Mouse (Mus musculus) myocyte (in vitro differentiated cells): ENCODE data around the gene Ssbp2. TPM values are rescaled to one million over a fixed set of nuclear protein-coding genes. Genes with fewer than 3 reads are reported as not detected.

Source experiments
- H3K27me3 ChIP-seq: one replicate; pipeline ENCODE4 v1.6.1; 2011; ENCODE audit not compliant: control insufficient read depth, insufficient read depth, insufficient read length
- H3K36me3 ChIP-seq: one replicate; pipeline ENCODE4 v1.6.1; 2011; ENCODE audit not compliant: control insufficient read depth, insufficient read depth
- H3K4me2 ChIP-seq: one replicate; pipeline ENCODE4 v1.6.1; 2011; ENCODE audit warnings: low read depth, control low read depth
- H3K4me3 ChIP-seq: one replicate; pipeline ENCODE4 v1.5.1; 2011; ENCODE audit warnings: mild to moderate bottlenecking, control low read depth, moderate library complexity
- H3K79me2 ChIP-seq: one replicate; pipeline ENCODE4 v1.6.1; 2011; ENCODE audit not compliant: control insufficient read depth, insufficient read depth
- H3ac ChIP-seq: one replicate; pipeline ENCODE4 v1.6.1; 2011; ENCODE audit not compliant: control insufficient read depth, insufficient read length
- CEBPB ChIP-seq: IDR thresholded peaks from 2 replicates; pipeline ENCODE4 v1.6.1; 2011; ENCODE audit warnings: mild to moderate bottlenecking, moderate library complexity; ENCODE audit not compliant: poor library complexity, insufficient read depth, severe bottlenecking
- E2F4 ChIP-seq: IDR thresholded peaks from one replicate; pipeline ENCODE4 v1.6.1; 2011; ENCODE audit warnings: mild to moderate bottlenecking, control low read depth, moderate library complexity; ENCODE audit not compliant: insufficient read depth
- MAX ChIP-seq: IDR thresholded peaks from one replicate; pipeline ENCODE4 v1.6.1; 2011; ENCODE audit warnings: low read depth, mild to moderate bottlenecking, control low read depth
- MYOD1 ChIP-seq, 3 experiments: IDR thresholded peaks; one replicate each; pipeline ENCODE4 v1.6.1; 2011; ENCODE audit warnings: control low read depth in 2 of 3, low read depth in 2 of 3, mild to moderate bottlenecking in 2 of 3, moderate library complexity in 1 of 3; ENCODE audit not compliant: insufficient read length in 2 of 3, control insufficient read depth in 1 of 3
- MYOG ChIP-seq, 3 experiments: IDR thresholded peaks; one replicate each; pipeline ENCODE4 v1.6.1; 2011; ENCODE audit warnings: control low read depth in 2 of 3, low read depth in 2 of 3, mild to moderate bottlenecking in 2 of 3; ENCODE audit not compliant: insufficient read length in 2 of 3, control insufficient read depth in 1 of 3, insufficient read depth in 1 of 3
- POLR2A ChIP-seq: IDR thresholded peaks from one replicate; pipeline ENCODE4 v1.6.1; 2011; ENCODE audit warnings: low read depth, mild to moderate bottlenecking, control low read depth, moderate library complexity; ENCODE audit not compliant: insufficient read length
- POLR2AphosphoS2 ChIP-seq: IDR thresholded peaks from one replicate; pipeline ENCODE4 v1.6.1; 2011; ENCODE audit warnings: low read depth, control low read depth; ENCODE audit not compliant: insufficient read length
- REST ChIP-seq: IDR thresholded peaks from one replicate; pipeline ENCODE4 v1.6.1; 2011; ENCODE audit warnings: mild to moderate bottlenecking, control low read depth, moderate library complexity; ENCODE audit not compliant: insufficient read depth, insufficient read length
- SRF ChIP-seq: IDR thresholded peaks from one replicate; pipeline ENCODE4 v1.6.1; 2011; ENCODE audit warnings: low read depth; ENCODE audit not compliant: control insufficient read depth, insufficient read length
- TCF12 ChIP-seq: IDR thresholded peaks from one replicate; pipeline ENCODE4 v1.6.1; 2011; ENCODE audit warnings: mild to moderate bottlenecking, control low read depth; ENCODE audit not compliant: poor library complexity, insufficient read depth, severe bottlenecking
- TCF3 ChIP-seq: IDR thresholded peaks from one replicate; pipeline ENCODE4 v1.6.1; 2011; ENCODE audit warnings: low read depth, control low read depth; ENCODE audit not compliant: insufficient read length
- USF1 ChIP-seq: IDR thresholded peaks from one replicate; pipeline ENCODE4 v1.6.1; 2011; ENCODE audit warnings: low read depth, mild to moderate bottlenecking, control low read depth, moderate library complexity
- polyA plus RNA-seq: library from polyadenylated mRNA; unstranded; fragments of >200 nt; fragmentation: generic; extraction: Trizol; gene quantifications from one replicate; pipeline ENCODE4 v1.2.1, GENCODE M21; 2012; ENCODE audit warnings: missing spikeins

The Ssbp2 gene
- polyA plus RNA-seq, 1 experiment, result 52.1 TPM

DNA sequence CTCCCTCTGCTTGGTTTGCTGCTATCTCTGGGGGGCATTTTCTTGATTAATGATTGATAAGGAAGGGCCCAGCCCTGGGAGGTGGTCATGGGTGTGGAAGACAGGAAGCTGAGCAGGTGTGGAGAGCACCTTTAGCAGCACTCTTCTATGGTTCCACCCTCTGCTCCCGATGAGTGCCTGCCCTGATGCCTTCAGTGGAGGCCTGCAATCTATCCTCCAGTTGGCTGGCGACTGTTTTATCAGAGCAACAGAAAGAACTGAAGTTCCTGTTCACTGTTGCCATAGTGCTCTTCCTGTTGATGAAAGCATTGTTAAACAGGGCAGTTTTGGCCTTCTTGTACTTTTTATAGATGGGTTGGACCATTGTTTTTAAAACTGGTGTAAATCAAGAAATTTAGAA is 49.4 kb downstream of the Ssbp2 start:
- Histone ChIP-seq H3K4me2 (no peak overlapping the region), H3ac (no peak overlapping the region), H3K36me3 (no peaks in the 10 kb centered on the region), H3K27me3 (no peaks in the 10 kb centered on the region), H3K79me2 (peaks cover 21% of the 10 kb centered on the region), H3K4me3 (no peak overlapping the region)
- no peak for TF ChIP-seq USF1
- no peak for TF ChIP-seq CEBPB
- TF ChIP-seq MYOG (IDR thresholded peaks at IDR 0.05; ENCODE audit: control insufficient read depth in 1 of 3, insufficient read depth in 1 of 3, insufficient read length in 2 of 3, low read depth in 2 of 3), result no peak
- no peak for TF ChIP-seq E2F4
- no peak for TF ChIP-seq TCF12
- TF ChIP-seq REST, result no peak
- no peak for TF ChIP-seq POLR2AphosphoS2
- no peak for TF ChIP-seq TCF3
- no peak for TF ChIP-seq POLR2A
- no peak for TF ChIP-seq MYOD1 (IDR thresholded peaks at IDR 0.05; ENCODE audit: control insufficient read depth in 1 of 3, insufficient read length in 2 of 3, low read depth in 2 of 3)
- no peak for TF ChIP-seq SRF

DNA sequence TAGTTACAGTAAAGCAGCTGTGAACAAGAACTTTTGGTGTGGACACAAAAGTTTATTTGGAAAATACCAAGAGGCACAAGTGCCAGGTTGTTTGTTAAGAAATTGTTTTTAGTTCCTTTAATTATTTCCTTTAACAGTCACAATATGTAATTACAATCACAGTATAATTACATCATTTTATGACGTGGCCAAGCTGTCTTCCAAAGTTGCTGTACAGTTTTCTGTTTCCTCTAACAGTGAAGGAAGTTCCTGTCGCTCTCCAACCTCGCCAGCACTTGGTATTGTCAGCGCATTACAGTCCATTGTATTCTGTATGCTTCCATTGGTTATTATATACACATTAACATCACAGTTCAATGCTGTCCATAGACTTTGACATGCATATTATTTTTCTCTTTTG is 54.9 kb downstream of the Ssbp2 start:
- Histone ChIP-seq H3ac (no peak overlapping the region), H3K27me3 (no peaks in the 10 kb centered on the region), H3K4me2 (no peak overlapping the region), H3K79me2 (peaks cover 35% of the 10 kb centered on the region), H3K36me3 (no peaks in the 10 kb centered on the region), H3K4me3 (no peak overlapping the region)
- TF ChIP-seq POLR2AphosphoS2 (no peak), TCF12 (no peak), TCF3 (no peak), MYOG (IDR thresholded peaks at IDR 0.05; ENCODE audit: control insufficient read depth in 1 of 3, insufficient read depth in 1 of 3, insufficient read length in 2 of 3, low read depth in 2 of 3) (no peak), SRF (no peak)

GRCm38 (mm10) chr13:91520073-91520750 is 60.1 kb downstream of the Ssbp2 start:
- H3ac ChIP-seq, result no peak overlapping the region
- no peak overlapping the region for H3K4me3 ChIP-seq
- no peaks in the 10 kb centered on the region for H3K36me3 ChIP-seq
- TF ChIP-seq POLR2A (no peak), MYOD1 (IDR thresholded peaks at IDR 0.05; ENCODE audit: control insufficient read depth in 1 of 3, insufficient read length in 2 of 3, low read depth in 2 of 3) (peak in 1 of 3 experiments; percentile 17), E2F4 (no peak), USF1 (no peak), TCF12 (no peak)
- H3K79me2 ChIP-seq, result peaks cover 27% of the 10 kb centered on the region
- H3K27me3 ChIP-seq, result no peaks in the 10 kb centered on the region
- peak overlapping the region; percentile 10 for H3K4me2 ChIP-seq

- H3K27me3 ChIP-seq, result no peaks in the 10 kb centered on the region
- H3K4me3 ChIP-seq, result no peak overlapping the region
- H3ac ChIP-seq, result no peak overlapping the region
- H3K4me2 ChIP-seq, result no peak overlapping the region
- H3K36me3 ChIP-seq, result no peaks in the 10 kb centered on the region
- TF ChIP-seq USF1 (no peak), MYOD1 (IDR thresholded peaks at IDR 0.05; ENCODE audit: control insufficient read depth in 1 of 3, insufficient read length in 2 of 3, low read depth in 2 of 3) (no peak), E2F4 (no peak), TCF3 (no peak), POLR2A (no peak), REST (no peak), POLR2AphosphoS2 (no peak), MAX (no peak), TCF12 (no peak), CEBPB (no peak), SRF (no peak), MYOG (IDR thresholded peaks at IDR 0.05; ENCODE audit: control insufficient read depth in 1 of 3, insufficient read depth in 1 of 3, insufficient read length in 2 of 3, low read depth in 2 of 3) (no peak)
- peaks cover 26% of the 10 kb centered on the region for H3K79me2 ChIP-seq
Observed at GRCm38 (mm10) chr13:91520968-91521367, 60.9 kb downstream of the Ssbp2 start.

GRCm38 (mm10) chr13:91526058-91526457 is 66.0 kb downstream of the Ssbp2 start:
- TF ChIP-seq E2F4 (no peak), CEBPB (no peak), MYOD1 (IDR thresholded peaks at IDR 0.05; ENCODE audit: control insufficient read depth in 1 of 3, insufficient read length in 2 of 3, low read depth in 2 of 3) (no peak), REST (no peak), USF1 (no peak), TCF3 (no peak), MYOG (IDR thresholded peaks at IDR 0.05; ENCODE audit: control insufficient read depth in 1 of 3, insufficient read depth in 1 of 3, insufficient read length in 2 of 3, low read depth in 2 of 3) (no peak)
- Histone ChIP-seq H3K36me3 (peaks cover 8% of the 10 kb centered on the region), H3ac (no peak overlapping the region), H3K79me2 (peaks cover 20% of the 10 kb centered on the region), H3K4me2 (no peak overlapping the region), H3K27me3 (no peaks in the 10 kb centered on the region), H3K4me3 (no peak overlapping the region)
